Mouse (Mus musculus): ENCODE measurements around the gene Cyb5b.
A peak's percentile ranks its signal among the peaks of the same experiment; 100 is the strongest.

DNA sequence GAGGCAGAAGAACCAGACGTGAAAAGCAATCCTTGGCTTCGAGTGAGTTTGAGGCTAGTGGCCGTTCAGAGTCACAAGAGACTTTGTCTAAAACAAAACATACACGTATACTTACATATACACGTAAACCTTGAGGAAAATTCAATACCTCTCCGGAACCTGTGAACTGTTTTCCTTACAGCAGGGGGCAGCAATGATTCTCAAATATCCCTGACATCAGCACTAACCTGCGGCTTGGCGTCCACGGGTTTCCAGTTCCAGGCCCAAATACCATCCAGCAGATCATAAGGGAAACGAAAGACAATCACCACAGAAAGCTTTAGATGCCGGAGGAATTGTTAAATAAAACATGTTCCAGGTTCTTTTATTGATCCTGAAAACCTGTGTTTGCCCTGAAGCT is 34.4 kb upstream of the Cyb5b start:
- peak; percentile 98 for TF ChIP-seq MAFK (IDR thresholded peaks at IDR 0.05; ENCODE audit: insufficient read depth, low read depth, low read length)
- no peak for TF ChIP-seq HCFC1 (IDR thresholded peaks at IDR 0.05; ENCODE audit: borderline replicate concordance, insufficient read depth, low read length)
- peak; percentile 32; the same call in 1 of the 2 replicates for TF ChIP-seq ZC3H11A (IDR thresholded peaks at IDR 0.05; ENCODE audit: borderline replicate concordance, low read depth, low read length)

All from ES-E14 (cell line).